Mouse (Mus musculus): Measurements from ENCODE around the gene Hpdl. TPM values are rescaled to one million over a fixed set of nuclear protein-coding genes. Genes with fewer than 3 reads are reported as not detected.
"Not testable (repeated sequence)": the region's sequence is repeated elsewhere in the genome, so short reads cannot be mapped to it uniquely, and the experiment has no call there.

Gene Hpdl
- polyA plus RNA-seq, 1 experiment: 0.58 TPM

DNA sequence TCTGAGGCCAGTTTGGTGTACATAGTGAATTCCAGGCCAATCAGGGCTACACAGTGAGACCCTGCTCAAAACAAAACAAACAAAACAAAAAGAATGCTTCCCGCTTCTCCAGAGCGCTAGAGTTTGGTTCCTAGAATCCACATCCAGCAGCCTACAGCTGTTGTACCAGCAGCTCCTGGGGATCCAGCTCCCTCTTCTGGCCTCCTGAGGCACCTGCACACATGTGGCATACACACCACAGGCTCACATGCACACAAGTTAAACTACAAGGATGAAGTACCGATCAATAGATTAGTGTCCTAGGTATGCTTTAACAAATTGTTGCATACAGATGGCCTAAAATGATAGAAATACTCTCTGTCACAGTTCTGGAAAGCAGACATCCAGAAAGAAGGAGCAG, 22.8 kb upstream of the Hpdl start:
- WGBS: over 99% methylated on average over 3 of the region's 3 CpGs
- no peak overlapping the region for H3K27ac ChIP-seq (ENCODE audit: control insufficient read depth, insufficient read depth, low read length)
- H3K27me3 ChIP-seq (ENCODE audit: control insufficient read depth, insufficient read depth, low read length): no peaks in the 10 kb centered on the region
- no peaks in the 10 kb centered on the region for H3K4me1 ChIP-seq (replicated peaks; ENCODE audit: control insufficient read depth, insufficient read depth, low read length)
- no peak for TF ChIP-seq CTCF (IDR thresholded peaks at IDR 0.05; ENCODE audit: borderline replicate concordance, control insufficient read depth, extremely low read depth, insufficient read depth, low read length, poor library complexity)
- no peak for TF ChIP-seq POLR2A (IDR thresholded peaks at IDR 0.05; ENCODE audit: control insufficient read depth, extremely low read depth, insufficient read depth, low read length, poor library complexity)
- no peaks in the 10 kb centered on the region for H3K36me3 ChIP-seq (ENCODE audit: control insufficient read depth, insufficient read depth, low read length)
- no peak overlapping the region for H3K4me3 ChIP-seq (ENCODE audit: control insufficient read depth, insufficient read depth, low read length)
- DNase-seq: no peak

DNA sequence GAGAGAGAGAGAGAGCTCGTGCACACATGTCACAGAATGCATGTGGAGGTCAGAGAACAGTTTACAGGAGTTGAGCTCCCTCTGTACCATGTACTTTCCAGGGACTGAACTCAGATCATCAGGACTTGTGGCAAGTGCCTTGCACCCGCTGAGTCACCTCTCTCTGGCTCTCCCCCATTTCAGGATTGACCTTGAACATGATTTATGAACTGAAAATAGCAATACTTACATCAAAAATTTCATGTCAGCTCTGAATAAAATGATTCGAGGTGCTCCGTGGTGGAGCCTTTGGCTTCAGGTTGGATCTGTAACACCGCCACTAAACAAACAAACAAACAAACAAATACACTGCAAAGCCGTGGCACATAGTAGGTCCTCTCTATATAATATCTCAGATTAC, 19.3 kb upstream of the Hpdl start:
- no peak for DNase-seq
- no peaks in the 10 kb centered on the region for H3K27me3 ChIP-seq (ENCODE audit: control insufficient read depth, insufficient read depth, low read length)
- WGBS: 82% methylated on average over 6 of the region's 6 CpGs
- TF ChIP-seq CTCF (IDR thresholded peaks at IDR 0.05; ENCODE audit: borderline replicate concordance, control insufficient read depth, extremely low read depth, insufficient read depth, low read length, poor library complexity) (no peak), POLR2A (IDR thresholded peaks at IDR 0.05; ENCODE audit: control insufficient read depth, extremely low read depth, insufficient read depth, low read length, poor library complexity) (no peak)
- no peak overlapping the region for H3K27ac ChIP-seq (ENCODE audit: control insufficient read depth, insufficient read depth, low read length)
- H3K4me1 ChIP-seq (replicated peaks; ENCODE audit: control insufficient read depth, insufficient read depth, low read length): no peaks in the 10 kb centered on the region
- H3K36me3 ChIP-seq (ENCODE audit: control insufficient read depth, insufficient read depth, low read length): no peaks in the 10 kb centered on the region
- H3K4me3 ChIP-seq (ENCODE audit: control insufficient read depth, insufficient read depth, low read length): no peak overlapping the region

DNA sequence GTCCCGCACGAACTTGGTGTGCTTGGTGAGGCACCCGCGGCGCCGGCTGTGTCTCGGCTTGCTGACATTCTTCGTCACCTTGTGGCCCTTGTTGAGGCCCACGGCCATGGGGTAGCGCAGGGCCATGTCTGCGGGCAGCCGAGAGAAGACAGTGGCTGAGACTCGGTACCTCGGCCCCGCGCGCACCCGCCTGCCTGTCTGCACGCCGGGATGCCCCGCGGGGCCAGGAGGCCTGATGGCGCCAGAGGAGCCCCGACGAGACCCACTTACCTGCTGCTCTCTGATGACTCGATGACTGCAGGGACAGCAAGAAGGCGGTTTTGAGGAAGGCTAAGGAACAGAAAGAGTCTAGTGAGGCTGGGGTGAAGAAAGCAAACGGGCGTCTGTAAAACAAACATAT, 18.6 kb upstream of the Hpdl start:
- not testable (repeated sequence) for H3K4me3 ChIP-seq (ENCODE audit: control insufficient read depth, insufficient read depth, low read length); H3K27ac ChIP-seq (ENCODE audit: control insufficient read depth, insufficient read depth, low read length); H3K36me3 ChIP-seq (ENCODE audit: control insufficient read depth, insufficient read depth, low read length); DNase-seq; H3K27me3 ChIP-seq (ENCODE audit: control insufficient read depth, insufficient read depth, low read length); H3K4me1 ChIP-seq (replicated peaks; ENCODE audit: control insufficient read depth, insufficient read depth, low read length)
- 41% methylated on average over 22 of the region's 29 CpGs for WGBS

DNA sequence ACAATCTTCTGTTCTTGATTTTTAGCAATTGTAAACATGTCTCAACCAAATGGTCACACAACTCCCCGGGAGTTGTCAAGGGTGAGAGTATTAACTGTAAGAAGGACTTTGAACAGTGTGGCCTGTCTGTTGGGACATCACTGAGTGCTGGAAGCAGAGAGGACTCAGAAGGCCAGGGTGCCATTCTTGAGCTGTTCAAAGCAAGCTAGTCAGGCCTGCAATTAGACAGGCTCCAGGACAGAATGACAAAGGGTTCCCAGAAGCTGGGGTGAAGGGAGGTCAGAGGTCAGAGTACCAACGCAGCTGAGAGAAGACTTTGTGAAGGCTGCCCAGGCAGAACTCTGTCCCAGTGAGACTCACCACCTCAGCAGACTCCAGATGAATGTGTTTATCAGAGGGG, 17.5 kb upstream of the Hpdl start:
- Histone ChIP-seq H3K4me3 (ENCODE audit: control insufficient read depth, insufficient read depth, low read length) (no peak overlapping the region), H3K36me3 (ENCODE audit: control insufficient read depth, insufficient read depth, low read length) (no peaks in the 10 kb centered on the region), H3K27ac (ENCODE audit: control insufficient read depth, insufficient read depth, low read length) (no peak overlapping the region), H3K27me3 (ENCODE audit: control insufficient read depth, insufficient read depth, low read length) (no peaks in the 10 kb centered on the region), H3K4me1 (replicated peaks; ENCODE audit: control insufficient read depth, insufficient read depth, low read length) (no peaks in the 10 kb centered on the region)
- TF ChIP-seq CTCF (IDR thresholded peaks at IDR 0.05; ENCODE audit: borderline replicate concordance, control insufficient read depth, extremely low read depth, insufficient read depth, low read length, poor library complexity): no peak
- no peak for TF ChIP-seq POLR2A (IDR thresholded peaks at IDR 0.05; ENCODE audit: control insufficient read depth, extremely low read depth, insufficient read depth, low read length, poor library complexity)
- no peak for DNase-seq
- 80% methylated on average over 2 of the region's 2 CpGs for WGBS

DNA sequence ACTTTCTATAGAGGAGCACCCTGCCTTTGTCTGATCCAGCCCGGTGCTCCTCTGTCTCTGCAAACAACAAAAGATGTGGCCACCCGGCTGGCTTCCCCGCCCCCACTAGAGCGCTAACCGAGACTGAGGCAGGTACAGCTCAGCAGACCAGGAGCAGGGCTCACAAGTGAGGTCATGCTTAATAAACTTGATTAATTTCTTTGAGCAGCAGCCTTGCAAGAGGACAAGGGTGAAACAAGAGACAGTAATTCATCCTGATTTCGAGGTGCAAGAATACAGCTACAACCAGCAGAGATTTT, 8.5 kb upstream of the Hpdl start:
- no peak overlapping the region for H3K27ac ChIP-seq (ENCODE audit: control insufficient read depth, insufficient read depth, low read length)
- WGBS: 72% methylated on average over 6 of the region's 6 CpGs
- H3K4me3 ChIP-seq (ENCODE audit: control insufficient read depth, insufficient read depth, low read length): no peak overlapping the region
- no peaks in the 10 kb centered on the region for H3K27me3 ChIP-seq (ENCODE audit: control insufficient read depth, insufficient read depth, low read length)
- peaks cover 3% of the 10 kb centered on the region for H3K4me1 ChIP-seq (replicated peaks; ENCODE audit: control insufficient read depth, insufficient read depth, low read length)
- H3K36me3 ChIP-seq (ENCODE audit: control insufficient read depth, insufficient read depth, low read length): no peaks in the 10 kb centered on the region
- TF ChIP-seq CTCF (IDR thresholded peaks at IDR 0.05; ENCODE audit: borderline replicate concordance, control insufficient read depth, extremely low read depth, insufficient read depth, low read length, poor library complexity) (no peak), POLR2A (IDR thresholded peaks at IDR 0.05; ENCODE audit: control insufficient read depth, extremely low read depth, insufficient read depth, low read length, poor library complexity) (no peak)
- DNase-seq: no peak

DNA sequence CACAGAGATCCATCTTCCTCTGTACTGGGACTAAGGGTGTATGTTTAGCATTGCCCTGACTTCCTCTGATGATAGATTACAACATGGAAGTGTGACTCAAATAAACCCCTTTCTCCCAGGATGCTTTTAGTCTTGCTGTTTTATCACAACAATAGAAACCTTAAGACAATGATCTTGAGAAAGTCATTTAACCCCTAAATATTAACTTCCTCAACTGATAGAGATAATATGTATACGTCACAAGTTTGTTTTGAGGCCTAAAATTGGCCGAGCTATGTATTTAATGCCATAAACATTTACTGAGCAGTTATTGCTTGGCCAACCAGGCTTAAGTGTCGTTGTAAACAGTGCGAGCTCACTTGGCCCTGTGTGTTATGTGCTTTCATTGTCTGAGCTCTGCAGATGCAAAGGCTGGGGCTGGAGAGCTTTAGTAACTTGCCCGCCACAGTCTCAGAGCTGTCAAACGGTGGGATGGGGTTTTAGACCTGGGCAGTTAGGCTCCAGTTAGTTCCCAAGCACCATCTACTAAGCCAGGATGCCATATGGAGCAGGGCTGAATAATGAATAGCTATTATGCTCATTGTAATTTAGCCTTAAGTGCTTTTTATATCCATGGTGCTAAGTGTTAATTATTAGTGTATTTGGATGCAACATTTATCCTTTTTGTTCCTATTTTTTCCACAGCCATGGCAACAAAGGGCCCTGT, 8.0 kb upstream of the Hpdl start:
- Histone ChIP-seq H3K36me3 (ENCODE audit: control insufficient read depth, insufficient read depth, low read length) (no peaks in the 10 kb centered on the region), H3K27me3 (ENCODE audit: control insufficient read depth, insufficient read depth, low read length) (no peaks in the 10 kb centered on the region), H3K4me3 (ENCODE audit: control insufficient read depth, insufficient read depth, low read length) (no peak overlapping the region), H3K27ac (ENCODE audit: control insufficient read depth, insufficient read depth, low read length) (no peak overlapping the region), H3K4me1 (replicated peaks; ENCODE audit: control insufficient read depth, insufficient read depth, low read length) (peaks cover 4% of the 10 kb centered on the region)
- DNase-seq: no peak
- TF ChIP-seq POLR2A (IDR thresholded peaks at IDR 0.05; ENCODE audit: control insufficient read depth, extremely low read depth, insufficient read depth, low read length, poor library complexity): no peak
- TF ChIP-seq CTCF (IDR thresholded peaks at IDR 0.05; ENCODE audit: borderline replicate concordance, control insufficient read depth, extremely low read depth, insufficient read depth, low read length, poor library complexity): no peak
- WGBS: 89% methylated on average over 6 of the region's 6 CpGs

DNA sequence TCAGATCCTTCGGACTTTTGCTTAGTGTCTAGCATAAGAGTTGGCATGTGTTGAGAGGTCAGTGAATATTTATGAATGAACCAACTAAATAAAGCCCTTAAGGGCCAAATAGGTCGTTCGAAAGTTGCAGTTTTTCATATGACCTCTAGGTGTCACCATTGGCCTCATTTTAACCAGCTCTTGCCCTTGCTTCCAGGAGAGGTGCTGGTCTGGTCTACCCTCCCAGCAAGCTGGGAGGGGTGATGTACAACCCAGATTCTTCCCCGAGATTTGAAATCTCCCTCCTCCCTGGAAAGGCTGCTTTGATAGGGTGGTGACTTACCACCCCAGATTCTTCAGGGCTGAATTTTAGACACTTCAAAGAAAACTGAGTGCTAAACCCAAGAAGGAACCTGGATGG, 6.3 kb upstream of the Hpdl start:
- TF ChIP-seq CTCF (IDR thresholded peaks at IDR 0.05; ENCODE audit: borderline replicate concordance, control insufficient read depth, extremely low read depth, insufficient read depth, low read length, poor library complexity) (no peak), POLR2A (IDR thresholded peaks at IDR 0.05; ENCODE audit: control insufficient read depth, extremely low read depth, insufficient read depth, low read length, poor library complexity) (no peak)
- WGBS: 2% methylated on average over 4 of the region's 4 CpGs
- H3K36me3 ChIP-seq (ENCODE audit: control insufficient read depth, insufficient read depth, low read length): no peaks in the 10 kb centered on the region
- no peak overlapping the region for H3K27ac ChIP-seq (ENCODE audit: control insufficient read depth, insufficient read depth, low read length)
- H3K27me3 ChIP-seq (ENCODE audit: control insufficient read depth, insufficient read depth, low read length): no peaks in the 10 kb centered on the region
- peaks cover 9% of the 10 kb centered on the region for H3K4me1 ChIP-seq (replicated peaks; ENCODE audit: control insufficient read depth, insufficient read depth, low read length)
- no peak overlapping the region for H3K4me3 ChIP-seq (ENCODE audit: control insufficient read depth, insufficient read depth, low read length)
- DNase-seq: peak; percentile 30

Measured in thymus, adult 2 months (tissue).